Mouse (Mus musculus) right cerebral cortex, postnatal 10 days (tissue): ENCODE measurements around the gene Barx1.
A peak's percentile ranks its signal among the peaks of the same experiment; 100 is the strongest.

Source experiments
- DNase-seq, 2 experiments: peaks; one replicate each; pipeline ENCODE4 v3.0.0; 2021; ENCODE audit warnings: low spot score in 2 of 2

The Barx1 gene

GRCm38 (mm10) chr13:48660221-48660734 is 2.5 kb upstream of the Barx1 start:
- DNase-seq = no peak

- DNase-seq = no peak
Measured at GRCm38 (mm10) chr13:48660741-48661140, 2.1 kb upstream of the Barx1 start.

- DNase-seq = no peak
Measured at GRCm38 (mm10) chr13:48661561-48661960, 1.2 kb upstream of the Barx1 start.

- no peak for DNase-seq
Measured at GRCm38 (mm10) chr13:48663211-48663987, 601 bp downstream of the Barx1 start.

GRCm38 (mm10) chr13:48663988-48664339 is 1.2 kb downstream of the Barx1 start:
- DNase-seq = no peak

GRCm38 (mm10) chr13:48664916-48665655 is 2.3 kb downstream of the Barx1 start:
- DNase-seq = no peak

GRCm38 (mm10) chr13:48665656-48666597 is 3.1 kb downstream of the Barx1 start:
- DNase-seq = no peak

GRCm38 (mm10) chr13:48667461-48667860 is 4.7 kb downstream of the Barx1 start:
- DNase-seq = no peak

- no peak for DNase-seq
Measured at GRCm38 (mm10) chr13:48668091-48668975, 5.5 kb downstream of the Barx1 start.

GRCm38 (mm10) chr13:48668976-48669534 is 6.3 kb downstream of the Barx1 start:
- DNase-seq = no peak

GRCm38 (mm10) chr13:48672312-48672840 is 9.6 kb downstream of the Barx1 start:
- no peak for DNase-seq

- DNase-seq = no peak
Measured at GRCm38 (mm10) chr13:48674609-48675008, 11.8 kb downstream of the Barx1 start.

- DNase-seq = no peak
Measured at GRCm38 (mm10) chr13:48679351-48679750, 16.6 kb downstream of the Barx1 start.

- DNase-seq = no peak
Measured at GRCm38 (mm10) chr13:48686666-48687065, 23.9 kb downstream of the Barx1 start.

GRCm38 (mm10) chr13:48691991-48692390 is 29.2 kb downstream of the Barx1 start:
- no peak for DNase-seq

- peak; percentile 44 to 53 for DNase-seq
Measured at GRCm38 (mm10) chr13:48694090-48695064, 31.6 kb downstream of the Barx1 start.

- DNase-seq = no peak
Measured at GRCm38 (mm10) chr13:48706385-48706951, 43.7 kb downstream of the Barx1 start.

GRCm38 (mm10) chr13:48712675-48713074 is 49.9 kb downstream of the Barx1 start:
- no peak for DNase-seq

- no peak for DNase-seq
Measured at GRCm38 (mm10) chr13:48716075-48716474, 53.3 kb downstream of the Barx1 start.
